Mouse (Mus musculus) heart, adult 2 months (tissue): ENCODE results near the gene Olfr963.

ENCODE experiments used
- CTCF ChIP-seq: fragments of 200-600 bp; IDR thresholded peaks from 2 replicates; pipeline ENCODE4 v1.8.1; 2022; ENCODE audit warnings: antibody characterized with exemption, mild to moderate bottlenecking, moderate library complexity
- EP300 ChIP-seq: fragments of 200-500 bp; IDR thresholded peaks from 2 replicates; pipeline ENCODE4 v1.6.1; 2011; ENCODE audit warnings: low read depth, low read length, control low read depth; ENCODE audit not compliant: insufficient read depth
- POLR2A ChIP-seq: fragments of 200-500 bp; IDR thresholded peaks from 2 replicates; pipeline ENCODE4 v1.6.1; 2011; ENCODE audit warnings: mild to moderate bottlenecking, low read depth, low read length, control low read depth; ENCODE audit not compliant: insufficient read depth

DNA sequence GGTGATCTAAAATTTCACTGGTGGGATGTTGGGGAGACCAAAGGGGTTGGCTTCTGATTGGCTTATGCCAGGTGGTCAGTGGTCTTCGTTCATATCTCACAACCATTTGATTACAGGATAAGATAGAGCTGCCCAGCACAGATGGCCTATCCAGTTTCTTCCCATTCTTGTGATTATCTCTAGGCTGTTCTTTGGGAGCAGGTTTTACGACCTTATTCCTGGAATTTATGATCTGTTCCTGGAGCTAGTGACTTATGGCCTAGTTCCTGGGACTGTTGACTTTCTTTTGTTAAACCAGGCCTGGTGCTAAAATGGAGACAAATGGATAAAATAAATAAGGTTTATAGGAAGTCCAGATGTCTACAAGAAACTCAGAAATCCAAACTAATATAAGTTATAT, 42.3 kb upstream of the Olfr963 start:
- no peak for TF ChIP-seq CTCF
- no peak for TF ChIP-seq POLR2A
- TF ChIP-seq EP300: no peak
